Mouse (Mus musculus) limb, embryonic 12.5 days (tissue): ENCODE results near the gene Cygb. TPM values are rescaled to one million over a fixed set of nuclear protein-coding genes. Genes with fewer than 3 reads are reported as not detected.

ENCODE experiments used
- ATAC-seq: fragments of 200-750 bp; cut with Nextera tagmentation; 2 replicates; pipeline ENCODE4 v1.8.0; 2017; ENCODE audit warnings: low read depth, moderate TSS enrichment; ENCODE audit not compliant: insufficient number of reproducible peaks, insufficient read depth, low FRiP score, low TSS enrichment
- H3K27ac ChIP-seq: fragments of 300-500 bp; sonication (generic); 2 replicates; pipeline ENCODE4 v1.5.1; 2016; ENCODE audit warnings: mild to moderate bottlenecking, moderate library complexity
- H3K27me3 ChIP-seq: fragments of 300-500 bp; sonication (generic); 2 replicates; pipeline ENCODE4 v1.6.1; 2016; ENCODE audit warnings: mild to moderate bottlenecking, moderate library complexity
- H3K36me3 ChIP-seq: fragments of 300-500 bp; sonication (generic); 2 replicates; pipeline ENCODE4 v1.6.1; 2016; ENCODE audit warnings: mild to moderate bottlenecking, moderate library complexity
- H3K4me1 ChIP-seq: fragments of 300-500 bp; sonication (generic); replicated peaks from 2 replicates; pipeline ENCODE4 v1.6.1; 2016
- H3K4me2 ChIP-seq: fragments of 300-500 bp; sonication (generic); 2 replicates; pipeline ENCODE4 v1.6.1; 2016; ENCODE audit warnings: mild to moderate bottlenecking, moderate library complexity
- H3K4me3 ChIP-seq: fragments of 300-500 bp; sonication (generic); replicated peaks from 2 replicates; pipeline ENCODE4 v1.5.1; 2016; ENCODE audit warnings: mild to moderate bottlenecking
- H3K9ac ChIP-seq: fragments of 300-500 bp; sonication (generic); replicated peaks from 2 replicates; pipeline ENCODE4 v1.6.1; 2016; ENCODE audit warnings: mild to moderate bottlenecking, moderate library complexity
- H3K9me3 ChIP-seq: fragments of 300-500 bp; sonication (generic); 2 replicates; pipeline ENCODE4 v1.6.1; 2016; ENCODE audit warnings: mild to moderate bottlenecking, moderate library complexity
- WGBS: fragments of 180-500 bp; shearing (Covaris S2); methylation state at CpG from one replicate; pipeline ENCODE4 v1.1.7; 2016; 5-methylcytosine and 5-hydroxymethylcytosine counted together
- polyA plus RNA-seq: library from polyadenylated mRNA; unstranded; fragments of >200 nt; fragmentation: Nextera tagmentation; extraction: Ambion mirVana; gene quantifications from 2 replicates; pipeline ENCODE4 v1.2.1, GENCODE M21; 2016

Gene Cygb
- polyA plus RNA-seq, 1 experiment from 2014 or later, result 3.1 TPM

- 65% methylated on average over 9 of the region's 9 CpGs for WGBS
- Histone ChIP-seq H3K4me2 (no peak overlapping the region), H3K4me1 (peaks cover 47% of the 10 kb centered on the region)
Measured at GRCm38 (mm10) chr11:116666566-116666965, 12.5 kb upstream of the Cygb start.

GRCm38 (mm10) chr11:116665289-116665688 is 11.2 kb upstream of the Cygb start:
- no peak overlapping the region for H3K4me2 ChIP-seq
- no peak overlapping the region for H3K27ac ChIP-seq
- ATAC-seq, result no peak
- no peak overlapping the region for H3K4me3 ChIP-seq
- no peak overlapping the region for H3K9ac ChIP-seq
- H3K4me1 ChIP-seq, result peaks cover 45% of the 10 kb centered on the region
- H3K9me3 ChIP-seq, result no peaks in the 10 kb centered on the region
- H3K36me3 ChIP-seq, result no peaks in the 10 kb centered on the region
- H3K27me3 ChIP-seq, result peaks cover 27% of the 10 kb centered on the region
- WGBS, result 77% methylated on average over 10 of the region's 10 CpGs

More at GRCm38 (mm10) chr11:116666566-116666965, 12.5 kb upstream of the Cygb start:
- Histone ChIP-seq H3K27ac (no peak overlapping the region), H3K27me3 (peaks cover 18% of the 10 kb centered on the region), H3K36me3 (no peaks in the 10 kb centered on the region), H3K9me3 (no peaks in the 10 kb centered on the region), H3K4me3 (no peak overlapping the region), H3K9ac (no peak overlapping the region)
- ATAC-seq, result no peak

- WGBS, result 56% methylated on average over 8 of the region's 8 CpGs
- H3K27ac ChIP-seq, result no peak overlapping the region
Measured at GRCm38 (mm10) chr11:116661948-116662377, 7.8 kb upstream of the Cygb start.

GRCm38 (mm10) chr11:116661291-116661947 is 7.3 kb upstream of the Cygb start:
- no peaks in the 10 kb centered on the region for H3K9me3 ChIP-seq
- 0 out of 2 replicates have a peak overlapping the region, but pooled peaks have one; percentile 35 for H3K27ac ChIP-seq
- H3K4me3 ChIP-seq, result no peak overlapping the region
- 0 out of 2 replicates have a peak overlapping the region, but pooled peaks have one; percentile 34 for H3K9ac ChIP-seq
- no peak for ATAC-seq
- peaks cover 27% of the 10 kb centered on the region for H3K27me3 ChIP-seq
- WGBS, result 19% methylated on average over 13 of the region's 13 CpGs
- no peaks in the 10 kb centered on the region for H3K36me3 ChIP-seq
- no peak overlapping the region for H3K4me2 ChIP-seq
- H3K4me1 ChIP-seq, result peaks cover 42% of the 10 kb centered on the region

More at GRCm38 (mm10) chr11:116661948-116662377, 7.8 kb upstream of the Cygb start:
- Histone ChIP-seq H3K36me3 (no peaks in the 10 kb centered on the region), H3K9me3 (no peaks in the 10 kb centered on the region), H3K4me2 (no peak overlapping the region), H3K4me3 (no peak overlapping the region), H3K9ac (no peak overlapping the region), H3K4me1 (peaks cover 42% of the 10 kb centered on the region), H3K27me3 (peaks cover 27% of the 10 kb centered on the region)
- no peak for ATAC-seq

GRCm38 (mm10) chr11:116660181-116660580 is 6.1 kb upstream of the Cygb start:
- Histone ChIP-seq H3K4me1 (peaks cover 42% of the 10 kb centered on the region), H3K4me2 (no peak overlapping the region), H3K9ac (no peak overlapping the region), H3K4me3 (no peak overlapping the region), H3K9me3 (no peaks in the 10 kb centered on the region), H3K27ac (no peak overlapping the region), H3K27me3 (peaks cover 31% of the 10 kb centered on the region), H3K36me3 (no peaks in the 10 kb centered on the region)
- no peak for ATAC-seq
- WGBS, result 84% methylated on average over 9 of the region's 9 CpGs

GRCm38 (mm10) chr11:116659027-116659621 is 5.0 kb upstream of the Cygb start:
- 75% methylated on average over 15 of the region's 15 CpGs for WGBS
- H3K4me3 ChIP-seq, result no peak overlapping the region
- H3K9me3 ChIP-seq, result no peaks in the 10 kb centered on the region
- H3K4me1 ChIP-seq, result peaks cover 44% of the 10 kb centered on the region
- 0 out of 2 replicates have a peak overlapping the region, but pooled peaks have one; percentile 9 for H3K27ac ChIP-seq
- ATAC-seq, result no peak
- no peak overlapping the region for H3K4me2 ChIP-seq
- H3K27me3 ChIP-seq, result peaks cover 41% of the 10 kb centered on the region
- H3K9ac ChIP-seq, result no peak overlapping the region
- no peaks in the 10 kb centered on the region for H3K36me3 ChIP-seq

GRCm38 (mm10) chr11:116658238-116658637 is 4.1 kb upstream of the Cygb start:
- peak overlapping the region; percentile 59; the same call in 1 of the 2 replicates for H3K27ac ChIP-seq
- H3K4me2 ChIP-seq, result no peak overlapping the region
- H3K36me3 ChIP-seq, result no peaks in the 10 kb centered on the region
- no peak for ATAC-seq
- H3K27me3 ChIP-seq, result peaks cover 48% of the 10 kb centered on the region
- no peak overlapping the region for H3K4me3 ChIP-seq
- no peaks in the 10 kb centered on the region for H3K9me3 ChIP-seq
- WGBS, result 62% methylated on average over 10 of the region's 10 CpGs
- no peak overlapping the region for H3K9ac ChIP-seq
- peaks cover 47% of the 10 kb centered on the region for H3K4me1 ChIP-seq

- H3K36me3 ChIP-seq, result no peaks in the 10 kb centered on the region
- H3K9ac ChIP-seq, result peak overlapping the region; percentile 55; the same call in 1 of the 2 replicates
- peak; percentile 85 for ATAC-seq
- H3K27me3 ChIP-seq, result peaks cover 48% of the 10 kb centered on the region
- peak overlapping the region; percentile 83 for H3K27ac ChIP-seq
- peaks cover 50% of the 10 kb centered on the region for H3K4me1 ChIP-seq
- peak overlapping the region; percentile 33 for H3K4me3 ChIP-seq
- H3K9me3 ChIP-seq, result no peaks in the 10 kb centered on the region
- H3K4me2 ChIP-seq, result peak overlapping the region; percentile 54
- WGBS, result 11% methylated on average over 22 of the region's 22 CpGs
Measured at GRCm38 (mm10) chr11:116657311-116658223, 3.5 kb upstream of the Cygb start.

- ATAC-seq, result no peak
- Histone ChIP-seq H3K4me3 (no peak overlapping the region; the same call in 1 of the 2 replicates), H3K9me3 (no peaks in the 10 kb centered on the region), H3K9ac (no peak overlapping the region), H3K36me3 (no peaks in the 10 kb centered on the region), H3K27ac (no peak overlapping the region), H3K27me3 (peaks cover 48% of the 10 kb centered on the region), H3K4me1 (peaks cover 48% of the 10 kb centered on the region), H3K4me2 (no peak overlapping the region)
- WGBS, result 81% methylated on average over 16 of the region's 16 CpGs
Measured at GRCm38 (mm10) chr11:116656348-116657191, 2.5 kb upstream of the Cygb start.

- peak overlapping the region; percentile 97 for H3K4me2 ChIP-seq
- H3K9ac ChIP-seq, result peak overlapping the region; percentile 68
- no peak overlapping the region for H3K27ac ChIP-seq
- no peaks in the 10 kb centered on the region for H3K9me3 ChIP-seq
- under 1% methylated on average over 46 of the region's 47 CpGs for WGBS
- no peak for ATAC-seq
- peaks cover 45% of the 10 kb centered on the region for H3K4me1 ChIP-seq
- peaks cover 42% of the 10 kb centered on the region for H3K27me3 ChIP-seq
- H3K4me3 ChIP-seq, result peak overlapping the region; percentile 52
- no peaks in the 10 kb centered on the region for H3K36me3 ChIP-seq
Measured at GRCm38 (mm10) chr11:116653709-116654221, 348 bp downstream of the Cygb start.
